Mouse (Mus musculus): Measurements from ENCODE around the gene Hist3h2ba.

Hist3h2ba gene

GRCm38 (mm10) chr11:58980381-58980990, 31.8 kb downstream of the Hist3h2ba start:
- in situ Hi-C loops (cut with MboI; ENCODE audit: unreplicated experiment in 2 of 2) = no loop called here

- in situ Hi-C loops (cut with MboI; ENCODE audit: unreplicated experiment in 2 of 2) = no loop called here
Observed at GRCm38 (mm10) chr11:58981541-58982447, 33.1 kb downstream of the Hist3h2ba start.

- in situ Hi-C loops (cut with MboI; ENCODE audit: unreplicated experiment in 2 of 2) = no loop called here
Observed at GRCm38 (mm10) chr11:58982471-58983097, 33.9 kb downstream of the Hist3h2ba start.

GRCm38 (mm10) chr11:58983691-58984341, 35.1 kb downstream of the Hist3h2ba start:
- in situ Hi-C loops (cut with MboI; ENCODE audit: unreplicated experiment in 2 of 2) = no loop called here

GRCm38 (mm10) chr11:58984657-58985056, 35.9 kb downstream of the Hist3h2ba start:
- in situ Hi-C loops (cut with MboI; ENCODE audit: unreplicated experiment in 2 of 2) = no loop called here

GRCm38 (mm10) chr11:58985299-58985917, 36.7 kb downstream of the Hist3h2ba start:
- in situ Hi-C loops (cut with MboI; ENCODE audit: unreplicated experiment in 2 of 2) = no loop called here

- in situ Hi-C loops (cut with MboI; ENCODE audit: unreplicated experiment in 2 of 2) = no loop called here
Observed at GRCm38 (mm10) chr11:58989166-58989565, 40.4 kb downstream of the Hist3h2ba start.

- in situ Hi-C loops (cut with MboI; ENCODE audit: unreplicated experiment in 2 of 2) = no loop called here
Observed at GRCm38 (mm10) chr11:58990141-58990540, 41.4 kb downstream of the Hist3h2ba start.

- in situ Hi-C loops (cut with MboI; ENCODE audit: unreplicated experiment in 2 of 2) = no loop called here
Observed at GRCm38 (mm10) chr11:58990794-58991193, 42.1 kb downstream of the Hist3h2ba start.

- in situ Hi-C loops (cut with MboI; ENCODE audit: unreplicated experiment in 2 of 2) = no loop called here
Observed at GRCm38 (mm10) chr11:58991911-58992310, 43.2 kb downstream of the Hist3h2ba start.

GRCm38 (mm10) chr11:58993091-58993670, 44.5 kb downstream of the Hist3h2ba start:
- in situ Hi-C loops (cut with MboI; ENCODE audit: unreplicated experiment in 2 of 2) = no loop called here

- in situ Hi-C loops (cut with MboI; ENCODE audit: unreplicated experiment in 2 of 2) = no loop called here
Observed at GRCm38 (mm10) chr11:58994337-58994826, 45.7 kb downstream of the Hist3h2ba start.

- in situ Hi-C loops (cut with MboI; ENCODE audit: unreplicated experiment in 2 of 2) = no loop called here
Observed at GRCm38 (mm10) chr11:58995061-58995806, 46.5 kb downstream of the Hist3h2ba start.

- in situ Hi-C loops (cut with MboI; ENCODE audit: unreplicated experiment in 2 of 2) = no loop called here
Observed at GRCm38 (mm10) chr11:58995807-58996370, 47.2 kb downstream of the Hist3h2ba start.

- in situ Hi-C loops (cut with MboI; ENCODE audit: unreplicated experiment in 2 of 2) = no loop called here
Observed at GRCm38 (mm10) chr11:58997541-58997940, 48.8 kb downstream of the Hist3h2ba start.
